Comparison of ENCODE assay signal across 13 mouse cellular contexts in the genomic region with DNA sequence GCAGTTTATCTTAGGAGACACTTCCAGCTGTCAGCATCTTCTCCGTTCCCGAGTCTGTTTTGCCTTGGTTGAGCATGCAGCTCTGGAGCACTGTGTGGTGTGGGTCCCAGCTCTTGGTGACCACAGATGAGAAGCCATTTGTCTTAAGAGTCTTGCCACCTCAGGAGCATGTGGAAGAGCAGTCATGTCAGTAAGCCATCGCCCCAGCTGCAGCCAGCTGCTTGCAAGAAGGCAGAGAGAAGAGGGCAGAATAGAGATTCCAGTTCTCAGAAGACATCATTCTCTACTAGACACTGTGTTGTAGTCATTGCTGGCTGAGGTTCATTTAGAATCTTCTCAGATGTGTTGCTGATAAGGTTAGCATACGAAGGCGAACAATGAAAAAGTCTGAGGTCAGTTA.
"Had no signal": no experiment of that assay in that cellular context is flagged by ENCODE, and none has a peak within 500 bp of the region (broad histone marks: within the 10 kb centered on the region; RNA-seq: fewer than 3 reads in every experiment).

No protein-coding gene starts in this region.

- DNase-seq: kidney, adult 18-20 months; kidney, adult 9 months; kidney, postnatal 14 days; kidney, postnatal 4 days; left cerebral cortex, postnatal 4 days; liver, postnatal 0 days; midbrain, embryonic 14.5 days; thymus, postnatal 25 days had no signal

- H3K9ac ChIP-seq: limb, embryonic 12.5 days; limb, embryonic 15.5 days; liver, embryonic 14.5 days; liver, postnatal 0 days had no signal

- ATAC-seq: liver, postnatal 0 days had no signal

- H3K36me3 ChIP-seq: limb, embryonic 12.5 days; limb, embryonic 15.5 days had no signal

- H3K4me1 ChIP-seq: limb, embryonic 12.5 days; limb, embryonic 15.5 days had no signal

- H3K9me3 ChIP-seq: limb, embryonic 12.5 days; limb, embryonic 15.5 days had no signal

- H3K27ac ChIP-seq: limb, embryonic 12.5 days; limb, embryonic 15.5 days; liver, embryonic 14.5 days had no signal

- H3K4me2 ChIP-seq: limb, embryonic 12.5 days; limb, embryonic 15.5 days; liver, embryonic 11.5 days; midbrain, embryonic 11.5 days had no signal

- H3K27me3 ChIP-seq: limb, embryonic 12.5 days; limb, embryonic 15.5 days had no signal

- H3K4me3 ChIP-seq: limb, embryonic 12.5 days; limb, embryonic 15.5 days had no signal
